Mouse (Mus musculus) heart, adult 2 months (tissue): Measurements from ENCODE around the gene Dock8. TPM values are rescaled to one million over a fixed set of nuclear protein-coding genes. Genes with fewer than 3 reads are reported as not detected.

Source experiments
- DNase-seq, 2 experiments: peaks; one replicate each; pipeline ENCODE4 v3.0.0; 2021
- H3K27ac ChIP-seq: fragments of 200-600 bp; 2 replicates; pipeline ENCODE4 v1.8.1; 2022
- H3K27me3 ChIP-seq: fragments of 200-500 bp; 2 replicates; pipeline ENCODE4 v1.6.1; 2012; ENCODE audit warnings: mild to moderate bottlenecking, low read length, inconsistent platforms, mixed read lengths; ENCODE audit not compliant: control insufficient read depth, insufficient read depth
- H3K36me3 ChIP-seq: fragments of 200-500 bp; 2 replicates; pipeline ENCODE4 v1.6.1; 2012; ENCODE audit warnings: low read length, inconsistent platforms; ENCODE audit not compliant: control insufficient read depth, insufficient read depth
- H3K4me1 ChIP-seq: fragments of 200-500 bp; 2 replicates; pipeline ENCODE4 v1.6.1; 2011; ENCODE audit warnings: low read length; ENCODE audit not compliant: control insufficient read depth, insufficient read depth
- H3K4me3 ChIP-seq: fragments of 200-600 bp; 2 replicates; pipeline ENCODE4 v1.8.1; 2022
- H3K79me2 ChIP-seq: fragments of 200-500 bp; replicated peaks from 2 replicates; pipeline ENCODE4 v1.6.1; 2012; ENCODE audit warnings: mild to moderate bottlenecking, inconsistent platforms, low read length, moderate library complexity, mixed read lengths; ENCODE audit not compliant: control insufficient read depth, insufficient read depth
- H3K9ac ChIP-seq: fragments of 200-500 bp; 2 replicates; pipeline ENCODE4 v1.6.1; 2012; ENCODE audit warnings: low read depth, mild to moderate bottlenecking, control low read depth, inconsistent platforms, low read length, mixed read lengths
- CTCF ChIP-seq: fragments of 200-600 bp; IDR thresholded peaks from 2 replicates; pipeline ENCODE4 v1.8.1; 2022; ENCODE audit warnings: antibody characterized with exemption, mild to moderate bottlenecking, moderate library complexity
- EP300 ChIP-seq: fragments of 200-500 bp; IDR thresholded peaks from 2 replicates; pipeline ENCODE4 v1.6.1; 2011; ENCODE audit warnings: low read depth, low read length, control low read depth; ENCODE audit not compliant: insufficient read depth
- POLR2A ChIP-seq: fragments of 200-500 bp; IDR thresholded peaks from 2 replicates; pipeline ENCODE4 v1.6.1; 2011; ENCODE audit warnings: mild to moderate bottlenecking, low read depth, low read length, control low read depth; ENCODE audit not compliant: insufficient read depth
- WGBS: fragments of 180-500 bp; shearing (Covaris S2); methylation state at CpG from one replicate; pipeline ENCODE4 v1.1.7; 2018; 5-methylcytosine and 5-hydroxymethylcytosine counted together
- intact Hi-C: fragments of 180-260 bp; cut with DNase I; formaldehyde crosslinking; loops from one replicate; pipeline ENCODE4 v1.15.1; 2025
- polyA plus RNA-seq: library from polyadenylated mRNA; depleted of rRNA; stranded (reverse); fragments of >200 nt; gene quantifications from 2 replicates; pipeline ENCODE4 v1.2.3, GENCODE M21; 2012
- total RNA-seq, 2 experiments: library from RNA; stranded (reverse); gene quantifications; 2 replicates each; pipeline ENCODE4 v1.2.3; 2021

Dock8 gene
- total and polyA plus RNA-seq, 3 experiments, result 5.7 to 24.7 (median 17.5) TPM

GRCm38 (mm10) chr19:24971307-24971706 lies 28.0 kb upstream of the Dock8 start:
- intact Hi-C loops, result no loop called here
- Histone ChIP-seq H3K9ac (no peak overlapping the region), H3K27me3 (no peaks in the 10 kb centered on the region), H3K4me1 (no peaks in the 10 kb centered on the region; the same call in 1 of the 2 replicates), H3K36me3 (no peaks in the 10 kb centered on the region), H3K4me3 (no peak overlapping the region), H3K27ac (no peak overlapping the region), H3K79me2 (no peaks in the 10 kb centered on the region)
- no peak for DNase-seq
- WGBS, result 65% methylated on average over 7 of the region's 7 CpGs
- TF ChIP-seq EP300, result no peak
- no peak for TF ChIP-seq CTCF
- no peak for TF ChIP-seq POLR2A

DNA sequence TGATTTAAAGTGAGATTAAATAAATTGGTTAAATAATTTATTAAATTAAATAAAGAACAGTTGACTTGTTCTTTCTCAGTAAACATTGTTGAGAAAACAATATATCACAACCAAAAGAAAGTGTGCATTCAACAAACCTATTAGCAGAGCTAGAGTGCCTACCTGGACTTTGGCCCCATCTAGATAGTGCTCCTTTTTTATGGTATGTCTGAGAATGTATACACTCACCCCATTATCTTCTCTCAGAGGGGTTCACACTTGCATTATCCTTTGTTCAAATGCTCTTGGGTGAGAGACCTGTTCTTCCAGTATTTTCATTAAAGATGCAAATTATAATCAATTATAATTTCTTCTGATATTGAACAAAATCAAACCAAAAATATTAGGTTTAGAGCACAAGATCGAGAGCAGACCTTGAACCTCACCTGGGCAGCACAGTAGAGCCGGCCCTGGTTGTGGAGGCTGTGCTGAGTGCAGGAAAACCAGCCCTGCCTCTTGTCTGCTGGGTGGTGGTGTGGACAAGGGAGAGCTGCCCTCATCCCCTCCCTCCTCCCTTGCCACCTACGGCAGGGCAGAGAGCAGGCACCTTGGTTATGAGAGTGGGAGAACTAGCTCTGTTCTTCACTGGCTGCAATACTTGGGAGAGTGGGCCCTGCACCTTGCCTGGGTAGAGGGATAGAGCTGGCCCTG lies 26.5 kb upstream of the Dock8 start:
- Histone ChIP-seq H3K36me3 (no peaks in the 10 kb centered on the region), H3K27me3 (no peaks in the 10 kb centered on the region), H3K79me2 (no peaks in the 10 kb centered on the region), H3K4me1 (no peaks in the 10 kb centered on the region), H3K27ac (no peak overlapping the region), H3K4me3 (no peak overlapping the region), H3K9ac (no peak overlapping the region)
- DNase-seq, result no peak
- 67% methylated on average over 3 of the region's 3 CpGs for WGBS
- intact Hi-C loops, result no loop called here
- TF ChIP-seq EP300 (no peak), CTCF (no peak), POLR2A (no peak)

DNA sequence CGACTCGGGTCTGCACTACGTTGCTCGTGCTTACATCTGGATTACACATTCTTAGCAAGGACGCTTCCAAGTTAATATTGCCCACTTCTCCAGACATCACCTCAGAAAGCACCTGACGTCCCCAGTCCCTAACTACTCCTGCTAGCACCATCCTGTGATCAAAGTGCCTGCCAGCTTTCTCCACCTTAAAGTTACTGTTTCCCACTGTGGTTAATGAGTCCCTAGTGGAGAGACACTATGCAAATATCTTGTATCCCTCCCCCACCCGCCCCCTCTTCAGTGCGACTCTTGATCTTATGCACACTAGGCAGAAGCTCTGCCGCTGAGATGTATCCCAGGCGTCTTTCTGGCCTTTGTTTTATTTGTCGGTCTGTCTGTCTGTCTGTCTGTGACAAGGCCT lies 21.3 kb upstream of the Dock8 start:
- no peak for DNase-seq

DNA sequence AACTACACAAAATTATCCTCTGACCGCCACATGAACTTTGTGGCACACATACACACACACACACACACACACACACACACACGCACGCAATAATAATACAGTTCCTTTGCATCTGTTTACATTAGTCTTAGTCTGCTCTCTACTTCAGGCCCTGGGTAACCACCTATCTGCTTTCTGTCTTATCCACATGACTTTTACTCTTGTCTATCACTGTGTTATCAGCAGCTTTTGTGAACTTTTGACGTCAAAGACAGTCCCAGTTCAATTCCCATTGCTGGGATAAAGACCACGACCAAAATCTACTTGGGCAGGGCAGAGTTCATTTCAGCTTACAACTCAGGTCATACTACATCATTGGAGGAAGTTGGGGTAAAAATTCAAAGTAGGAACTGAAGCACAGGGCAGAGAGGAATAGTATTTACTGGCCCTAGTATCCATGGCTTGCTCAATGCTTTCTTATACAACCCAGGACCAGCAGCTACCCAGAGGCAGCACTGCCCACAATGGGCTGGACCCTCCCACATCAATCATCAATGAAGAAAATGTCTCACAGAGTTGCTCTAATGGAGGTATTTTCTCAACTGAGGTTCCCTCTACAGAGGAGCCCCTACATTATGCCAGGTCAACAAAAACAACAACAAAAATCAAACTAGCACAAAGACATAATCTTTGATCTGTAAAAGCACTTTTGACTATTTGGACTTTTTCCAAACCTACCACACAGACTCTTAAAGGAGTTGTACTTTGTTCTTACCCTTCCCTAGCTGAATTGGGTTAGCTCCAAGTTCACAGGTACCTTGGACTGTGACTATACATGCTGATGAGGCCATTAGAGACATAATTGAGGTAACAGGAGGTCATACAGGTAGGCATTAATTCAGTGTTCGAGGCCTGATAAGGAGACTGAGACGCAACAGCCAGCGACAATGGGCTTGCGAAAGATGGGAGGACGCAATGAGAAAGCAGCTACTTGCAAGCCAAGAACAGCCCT lies 20.2 kb upstream of the Dock8 start:
- H3K79me2 ChIP-seq, result no peaks in the 10 kb centered on the region
- WGBS, result 76% methylated on average over 10 of the region's 10 CpGs
- no peaks in the 10 kb centered on the region for H3K36me3 ChIP-seq
- TF ChIP-seq POLR2A (no peak), CTCF (no peak), EP300 (no peak)
- no peak for DNase-seq
- H3K27me3 ChIP-seq, result no peaks in the 10 kb centered on the region
- H3K9ac ChIP-seq, result no peak overlapping the region
- intact Hi-C loops, result no loop called here
- no peak overlapping the region for H3K27ac ChIP-seq
- no peaks in the 10 kb centered on the region; the same call in 1 of the 2 replicates for H3K4me1 ChIP-seq
- no peak overlapping the region for H3K4me3 ChIP-seq

More for the DNA sequence above, 21.3 kb upstream of the Dock8 start:
- intact Hi-C loops, result no loop called here
- WGBS, result 78% methylated on average over 11 of the region's 11 CpGs
- TF ChIP-seq EP300 (no peak), CTCF (no peak), POLR2A (no peak)
- Histone ChIP-seq H3K4me3 (no peak overlapping the region), H3K27me3 (no peaks in the 10 kb centered on the region), H3K36me3 (no peaks in the 10 kb centered on the region), H3K9ac (no peak overlapping the region), H3K27ac (no peak overlapping the region), H3K4me1 (no peaks in the 10 kb centered on the region; the same call in 1 of the 2 replicates), H3K79me2 (no peaks in the 10 kb centered on the region)

- Histone ChIP-seq H3K4me3 (no peak overlapping the region), H3K27me3 (no peaks in the 10 kb centered on the region), H3K36me3 (no peaks in the 10 kb centered on the region), H3K4me1 (no peaks in the 10 kb centered on the region; the same call in none of the 2 replicates), H3K79me2 (no peaks in the 10 kb centered on the region), H3K27ac (no peak overlapping the region), H3K9ac (no peak overlapping the region)
- no peak for DNase-seq
- TF ChIP-seq CTCF (no peak), EP300 (no peak), POLR2A (no peak)
- intact Hi-C loops, result no loop called here
- 51% methylated on average over 8 of the region's 8 CpGs for WGBS
These were observed 18.0 kb upstream of the Dock8 start for GRCm38 (mm10) chr19:24981294-24981693.
